Mouse (Mus musculus) limb, embryonic 11.5 days (tissue): ENCODE data around the gene Rab5a. TPM values are rescaled to one million over a fixed set of nuclear protein-coding genes. Genes with fewer than 3 reads are reported as not detected.

ENCODE experiments used
- ATAC-seq: fragments of 200-750 bp; cut with Nextera tagmentation; 2 replicates; pipeline ENCODE4 v1.8.0; 2017; ENCODE audit warnings: low read depth; ENCODE audit not compliant: insufficient number of reproducible peaks, low FRiP score, low TSS enrichment
- DNase-seq: peaks from one replicate; pipeline ENCODE4 v3.0.0-alpha.2; 2015; ENCODE audit warnings: low spot score
- H3K27ac ChIP-seq: fragments of 300-500 bp; sonication (generic); replicated peaks from 2 replicates; pipeline ENCODE4 v1.5.1; 2014; ENCODE audit warnings: low read depth, mild to moderate bottlenecking, low read length
- H3K27me3 ChIP-seq: fragments of 300-500 bp; sonication (generic); 2 replicates; pipeline ENCODE4 v1.6.1; 2014; ENCODE audit warnings: mild to moderate bottlenecking, low read length, mixed read lengths; ENCODE audit not compliant: control insufficient read depth, insufficient read depth
- H3K36me3 ChIP-seq: fragments of 300-500 bp; sonication (generic); 2 replicates; pipeline ENCODE4 v1.6.1; 2014; ENCODE audit warnings: mild to moderate bottlenecking, low read length, moderate library complexity, mixed read lengths; ENCODE audit not compliant: control insufficient read depth, insufficient read depth
- H3K4me1 ChIP-seq: fragments of 300-500 bp; sonication (generic); 2 replicates; pipeline ENCODE4 v1.6.1; 2014; ENCODE audit warnings: low read length, mixed read lengths; ENCODE audit not compliant: control insufficient read depth, insufficient read depth
- H3K4me2 ChIP-seq: fragments of 300-500 bp; sonication (generic); 2 replicates; pipeline ENCODE4 v1.6.1; 2014; ENCODE audit warnings: low read depth, mild to moderate bottlenecking, moderate library complexity; ENCODE audit not compliant: severe bottlenecking
- H3K4me3 ChIP-seq: fragments of 300-500 bp; sonication (generic); 2 replicates; pipeline ENCODE4 v1.5.1; 2014; ENCODE audit warnings: low read depth, low read length
- H3K9ac ChIP-seq: fragments of 300-500 bp; sonication (generic); 2 replicates; pipeline ENCODE4 v1.6.1; 2014; ENCODE audit warnings: mild to moderate bottlenecking, low read length
- H3K9me3 ChIP-seq: fragments of 300-500 bp; sonication (generic); 2 replicates; pipeline ENCODE4 v1.6.1; 2016; ENCODE audit warnings: low read length; ENCODE audit not compliant: control insufficient read depth
- WGBS: fragments of 180-500 bp; shearing (Covaris S2); extraction: QIAGEN DNeasy Blood & Tissue Kit; methylation state at CpG from one replicate; pipeline ENCODE4 v1.1.7; 2014; 5-methylcytosine and 5-hydroxymethylcytosine counted together
- polyA plus RNA-seq: library from polyadenylated mRNA; unstranded; fragments of >200 nt; fragmentation: Nextera tagmentation; extraction: Ambion mirVana; gene quantifications from 2 replicates; pipeline ENCODE4 v1.2.1, GENCODE M21; 2014

Gene Rab5a
- polyA plus RNA-seq, 1 experiment from 2014 or later: 75.1 TPM

- Histone ChIP-seq H3K4me1 (no peaks in the 10 kb centered on the region), H3K27ac (no peak overlapping the region), H3K9me3 (no peaks in the 10 kb centered on the region), H3K9ac (no peak overlapping the region), H3K4me2 (no peak overlapping the region), H3K36me3 (no peaks in the 10 kb centered on the region), H3K4me3 (no peak overlapping the region), H3K27me3 (no peaks in the 10 kb centered on the region)
- 81% methylated on average over 3 of the region's 3 CpGs for WGBS
- DNase-seq (no peak), ATAC-seq (no peak)
Measured at GRCm38 (mm10) chr17:53554813-53555212, 75.8 kb downstream of the Rab5a start.

Other genes starting within 250 kb of the Rab5a start
- 0.17 and 0.26 TPM in 2 replicates for gene Efhb, start 15.9 kb upstream of the Rab5a start, polyA plus RNA-seq
- 0.16 and 0.23 TPM in 2 replicates for gene Pp2d1, start 60.2 kb downstream of the Rab5a start, polyA plus RNA-seq
- gene Kat2b, start 87.6 kb downstream of the Rab5a start, polyA plus RNA-seq: 2.8 and 2.9 TPM in 2 replicates
- gene Sgo1, start 210.1 kb downstream of the Rab5a start, polyA plus RNA-seq: 54.4 and 56.3 TPM in 2 replicates